Mouse (Mus musculus): ENCODE results near the gene Cadps2. TPM values are rescaled to one million over a fixed set of nuclear protein-coding genes. Genes with fewer than 3 reads are reported as not detected.

Gene Cadps2
- total RNA-seq, 2 experiments from 2014 or later: 82.4 to 91.4 TPM

- intact Hi-C loops (cut with DNase I): loop anchor here (10.0 kb wide), 1 partner anchor 1043 kb away; no protein-coding TSS in a partner anchor
- Histone ChIP-seq H3K27ac (no peak overlapping the region), H3K4me3 (no peak overlapping the region)
- TF ChIP-seq CTCF (IDR thresholded peaks at IDR 0.05): no peak
- no peak for DNase-seq (ENCODE audit: extremely low spot score in 1 of 2, low spot score in 2 of 2)
These were observed 591.5 kb downstream of the Cadps2 start for GRCm38 (mm10) chr6:23247512-23248312.

GRCm38 (mm10) chr6:23246790-23247511, 592.3 kb downstream of the Cadps2 start:
- no peak for DNase-seq (ENCODE audit: extremely low spot score in 1 of 2, low spot score in 2 of 2)
- TF ChIP-seq CTCF (IDR thresholded peaks at IDR 0.05): no peak
- intact Hi-C loops (cut with DNase I): loop anchor here (10.0 kb wide), 1 partner anchor 1042 kb away; no protein-coding TSS in a partner anchor
- Histone ChIP-seq H3K4me3 (no peak overlapping the region), H3K27ac (no peak overlapping the region)

GRCm38 (mm10) chr6:23246061-23246789, 593.0 kb downstream of the Cadps2 start:
- DNase-seq (ENCODE audit: extremely low spot score in 1 of 2, low spot score in 2 of 2): no peak
- intact Hi-C loops (cut with DNase I): loop anchor here (10.0 kb wide), 1 partner anchor 1041 kb away; no protein-coding TSS in a partner anchor
- H3K4me3 ChIP-seq: no peak overlapping the region
- no peak for TF ChIP-seq CTCF (IDR thresholded peaks at IDR 0.05)
- H3K27ac ChIP-seq: no peak overlapping the region

- intact Hi-C loops (cut with DNase I): loop anchor here (10.0 kb wide), 1 partner anchor 1041 kb away; no protein-coding TSS in a partner anchor
- Histone ChIP-seq H3K4me3 (no peak overlapping the region), H3K27ac (no peak overlapping the region)
- no peak for TF ChIP-seq CTCF (IDR thresholded peaks at IDR 0.05)
- no peak for DNase-seq (ENCODE audit: extremely low spot score in 1 of 2, low spot score in 2 of 2)
These were observed 593.6 kb downstream of the Cadps2 start for GRCm38 (mm10) chr6:23245545-23246011.

GRCm38 (mm10) chr6:23245121-23245520, 594.1 kb downstream of the Cadps2 start:
- TF ChIP-seq CTCF (IDR thresholded peaks at IDR 0.05): no peak
- no peak overlapping the region for H3K27ac ChIP-seq
- H3K4me3 ChIP-seq: no peak overlapping the region
- intact Hi-C loops (cut with DNase I): loop anchor here (10.0 kb wide), 1 partner anchor 1040 kb away; no protein-coding TSS in a partner anchor
- no peak for DNase-seq (ENCODE audit: extremely low spot score in 1 of 2, low spot score in 2 of 2)

- no peak overlapping the region for H3K4me3 ChIP-seq
- TF ChIP-seq CTCF (IDR thresholded peaks at IDR 0.05): no peak
- intact Hi-C loops (cut with DNase I): loop anchor here (10.0 kb wide), 1 partner anchor 1039 kb away; no protein-coding TSS in a partner anchor
- DNase-seq (ENCODE audit: extremely low spot score in 1 of 2, low spot score in 2 of 2): no peak
- H3K27ac ChIP-seq: no peak overlapping the region
These were observed 595.1 kb downstream of the Cadps2 start for GRCm38 (mm10) chr6:23243821-23244760.

Other genes starting within 250 kb of the Cadps2 start
- 1 to 10 TPM in 1 of 2 experiments, under 1 TPM in 1; 0.79 to 1.6 TPM for gene Rnf133, start 189.1 kb downstream of the Cadps2 start, total RNA-seq (2021)
- gene Rnf148, start 184.3 kb downstream of the Cadps2 start, total RNA-seq (2021): 1 to 10 TPM; 1.1 to 1.2 TPM
- gene Tas2r118, start 130.6 kb upstream of the Cadps2 start, total RNA-seq (2021): not detected

All from left cerebral cortex, adult 2 months (tissue).